Mouse (Mus musculus) kidney, postnatal 10 days (tissue): ENCODE measurements around the gene Srsf3.
"Not testable (repeated sequence)": the region's sequence is repeated elsewhere in the genome, so short reads cannot be mapped to it uniquely, and the experiment has no call there.

ENCODE experiments used
- DNase-seq: peaks from one replicate; pipeline ENCODE4 v3.0.0; 2021; ENCODE audit warnings: mixed read lengths

Srsf3 gene

DNA sequence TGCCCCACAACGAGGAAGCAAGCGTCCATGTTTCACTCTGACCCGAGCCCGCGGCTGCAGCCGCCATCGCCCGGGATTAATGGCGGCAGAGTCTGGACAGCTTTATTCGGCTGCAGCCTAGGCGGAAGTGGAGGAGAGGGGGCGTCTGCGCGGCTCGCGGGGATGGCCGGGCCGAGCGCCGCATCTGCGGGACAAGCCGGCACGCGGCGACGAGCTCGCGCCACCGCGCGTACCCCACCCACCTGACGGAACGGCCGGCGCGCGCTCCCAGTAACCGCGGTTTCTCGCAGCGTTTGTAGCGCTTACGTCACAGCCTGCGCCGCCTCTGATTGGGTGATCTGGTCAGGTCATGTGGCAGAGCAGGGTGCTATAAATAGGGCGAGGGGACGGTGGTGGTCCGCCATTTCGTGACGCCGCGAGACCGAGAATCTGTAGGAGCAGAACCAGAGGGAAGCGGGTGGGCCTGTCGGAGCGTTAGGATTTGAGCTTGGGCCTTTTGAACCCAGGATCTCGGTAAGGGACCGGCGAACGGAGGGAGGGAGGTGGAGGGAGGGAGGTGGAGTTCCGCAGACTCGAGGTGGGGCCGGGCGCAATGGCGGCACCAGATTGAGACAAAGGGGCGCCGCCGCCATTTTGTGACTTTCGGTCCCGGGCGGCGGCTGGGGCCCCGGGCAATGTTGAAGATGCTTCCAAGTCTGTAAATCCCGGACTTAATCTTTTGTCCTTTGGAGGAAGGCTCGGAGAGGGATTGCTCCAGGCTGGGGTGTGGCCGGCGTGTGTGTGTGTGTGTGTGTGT is at the start of gene Srsf3:
Srsf3 (plus strand) TSS at position 355 of the 796 bp plus-strand sequence.
- peak; percentile 100 for DNase-seq

DNA sequence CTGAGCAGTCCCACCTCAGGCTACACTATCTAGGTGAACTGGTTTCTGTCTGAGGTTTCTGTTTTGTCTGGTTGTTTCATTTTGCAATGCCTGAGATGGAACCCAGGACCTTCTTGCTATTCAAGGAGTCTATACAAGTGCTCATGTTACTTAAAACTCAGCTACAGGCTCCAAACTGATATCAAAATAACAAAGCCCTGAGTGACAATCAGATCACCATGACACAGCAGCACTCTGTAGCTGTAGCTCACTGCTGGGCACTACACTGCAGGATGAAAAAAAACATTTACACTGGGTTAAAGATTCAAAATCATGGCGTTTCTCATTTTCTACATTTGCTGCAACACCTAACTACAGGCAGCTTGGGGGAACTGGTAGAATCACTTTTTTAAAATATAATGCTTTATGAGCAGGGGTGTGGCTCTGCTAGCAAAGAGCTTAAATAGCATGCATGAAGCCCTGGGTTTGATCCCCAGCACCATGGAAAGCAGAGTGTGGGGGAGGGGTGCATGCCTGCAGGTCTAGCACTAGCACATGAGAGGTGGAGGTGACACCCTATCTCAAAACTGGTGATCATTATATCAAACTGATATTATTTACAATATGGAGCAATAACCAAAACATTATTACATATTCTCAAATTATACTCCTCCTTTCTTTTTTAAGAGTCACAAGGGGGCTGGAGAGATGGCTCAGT is 47.6 kb upstream of the Srsf3 start:
- no peak for DNase-seq

DNA sequence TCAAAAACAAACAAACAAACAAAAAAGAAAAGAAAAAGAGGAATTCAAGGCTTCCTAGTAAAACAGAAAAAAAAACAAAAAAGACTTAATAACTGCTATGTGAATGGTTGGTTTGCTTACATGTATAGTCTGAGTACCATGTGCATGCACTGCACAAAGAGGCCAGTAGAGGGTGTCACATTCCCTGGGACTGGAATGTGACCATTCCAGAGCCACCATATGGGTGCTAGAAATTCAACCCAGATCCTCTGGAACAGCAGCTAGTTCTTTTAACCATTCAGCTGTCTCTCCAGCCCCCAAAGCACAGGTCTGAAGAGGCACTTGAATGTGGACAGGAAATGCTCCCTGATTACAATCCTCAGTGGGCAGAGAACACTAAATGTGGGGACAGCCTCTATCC is 45.6 kb upstream of the Srsf3 start:
- peak; percentile 48 for DNase-seq

DNA sequence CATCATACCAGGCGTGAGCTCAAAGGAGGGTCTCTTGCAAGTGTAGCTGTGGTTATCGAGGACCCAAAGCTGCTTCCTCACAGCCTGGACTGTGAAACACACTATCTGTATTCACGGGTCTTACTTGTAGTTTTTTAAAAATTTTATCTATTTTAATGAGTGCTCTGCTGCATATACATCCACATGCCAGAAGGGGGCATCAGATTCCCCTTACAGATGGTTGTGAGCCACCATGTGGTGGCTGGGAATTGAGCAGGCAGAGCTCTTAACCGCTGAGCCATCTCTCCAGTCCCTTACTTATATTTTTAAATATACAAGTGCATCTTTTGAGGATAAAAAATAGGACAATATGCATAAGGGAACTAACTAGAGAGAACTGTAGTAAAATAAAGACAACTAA is 44.7 kb upstream of the Srsf3 start:
- peak; percentile 61 for DNase-seq

DNA sequence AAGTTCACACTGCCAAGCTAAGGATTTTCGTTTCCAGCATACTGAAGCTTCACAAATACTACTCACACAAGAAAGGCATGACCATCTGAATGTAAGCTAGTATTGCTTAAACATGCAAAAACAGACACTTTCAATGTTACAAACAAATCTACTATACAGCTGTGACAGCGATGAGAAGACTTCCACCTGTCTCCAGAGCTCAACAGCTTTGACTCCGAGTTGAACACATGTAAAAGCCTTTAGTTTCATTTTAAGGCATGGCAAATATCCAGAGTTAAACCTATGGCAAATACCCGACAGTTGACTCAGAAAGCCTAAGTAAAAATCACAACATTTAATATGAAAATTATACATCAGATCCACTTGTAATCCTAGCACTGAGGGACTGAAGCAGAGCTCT is 44.1 kb upstream of the Srsf3 start:
- DNase-seq: no peak

DNA sequence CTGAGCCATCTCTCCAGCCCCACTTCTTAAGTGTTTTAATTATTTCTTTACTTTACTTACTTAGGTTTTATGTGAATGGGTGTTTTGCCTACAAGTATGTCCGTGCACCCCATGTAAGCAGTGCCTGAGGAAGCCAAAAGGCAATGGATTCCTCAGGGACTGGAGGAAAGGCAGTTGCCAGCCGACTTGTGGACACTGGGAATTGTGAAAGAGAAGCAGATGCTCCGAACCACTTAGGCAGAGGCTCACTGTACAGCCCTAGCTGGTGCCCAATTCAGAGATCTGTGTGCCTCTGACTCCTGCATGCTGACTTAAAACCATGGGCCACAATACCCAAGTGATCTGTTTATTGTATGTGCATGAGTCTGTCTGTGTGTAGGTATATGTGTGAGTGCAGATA is 43.4 kb upstream of the Srsf3 start:
- no peak for DNase-seq

DNA sequence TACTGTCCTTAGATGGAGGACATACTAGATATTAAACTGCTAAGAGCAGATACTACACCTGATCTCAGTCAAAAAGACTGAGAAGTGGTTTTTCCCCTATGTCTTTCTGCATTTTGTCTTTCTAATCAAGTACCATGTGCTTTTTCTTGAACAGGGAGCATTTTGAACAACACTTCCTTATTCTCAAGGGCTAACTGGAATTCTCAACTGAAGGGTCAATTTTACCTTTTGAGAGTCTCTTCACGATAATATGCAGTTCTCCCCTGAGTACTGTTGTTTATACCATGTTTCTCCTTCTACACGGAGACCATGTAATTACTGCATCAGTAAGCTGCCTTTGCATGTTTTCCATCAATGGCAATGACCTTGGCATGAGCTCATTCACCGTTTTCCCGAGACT is 42.4 kb upstream of the Srsf3 start:
- DNase-seq: no peak

DNA sequence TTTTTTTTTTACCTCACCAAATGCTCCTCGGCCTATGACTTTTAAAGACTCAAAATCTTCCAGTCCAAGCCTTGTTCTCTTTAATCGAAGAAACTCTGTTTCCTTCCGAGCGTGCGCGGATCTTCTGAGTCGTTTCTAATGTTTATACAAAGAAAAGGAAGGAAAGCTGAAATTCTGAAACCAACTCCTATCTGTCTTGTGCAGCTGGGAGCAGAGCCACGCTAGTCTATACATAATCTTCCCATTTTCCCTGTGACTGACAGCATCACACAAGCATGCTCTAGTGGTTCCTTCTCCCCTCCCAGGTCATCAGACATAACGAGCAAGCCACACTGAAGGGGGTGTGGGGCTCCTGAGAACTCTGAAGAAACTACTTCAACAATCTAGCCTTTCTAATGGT is 41.1 kb upstream of the Srsf3 start:
- DNase-seq: no peak

DNA sequence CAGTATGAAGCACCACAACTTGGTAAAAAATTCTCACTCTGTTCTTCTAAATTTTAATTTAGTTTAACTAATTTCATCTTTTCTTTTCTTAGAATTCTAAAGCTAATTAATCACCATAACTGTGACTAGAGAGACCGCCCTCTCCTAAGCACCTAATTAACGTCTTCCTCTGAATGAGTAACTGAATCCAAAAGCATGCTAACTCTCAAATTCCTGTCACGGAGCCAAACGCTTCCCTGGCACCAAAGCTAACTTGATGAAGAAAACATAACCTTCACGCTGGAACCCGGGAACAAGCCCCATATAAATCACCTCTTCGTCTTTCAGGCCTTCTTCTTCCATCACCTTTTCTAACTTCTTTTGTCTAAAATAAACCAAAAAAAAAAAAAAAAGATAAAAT is 40.3 kb upstream of the Srsf3 start:
- peak; percentile 73 for DNase-seq

DNA sequence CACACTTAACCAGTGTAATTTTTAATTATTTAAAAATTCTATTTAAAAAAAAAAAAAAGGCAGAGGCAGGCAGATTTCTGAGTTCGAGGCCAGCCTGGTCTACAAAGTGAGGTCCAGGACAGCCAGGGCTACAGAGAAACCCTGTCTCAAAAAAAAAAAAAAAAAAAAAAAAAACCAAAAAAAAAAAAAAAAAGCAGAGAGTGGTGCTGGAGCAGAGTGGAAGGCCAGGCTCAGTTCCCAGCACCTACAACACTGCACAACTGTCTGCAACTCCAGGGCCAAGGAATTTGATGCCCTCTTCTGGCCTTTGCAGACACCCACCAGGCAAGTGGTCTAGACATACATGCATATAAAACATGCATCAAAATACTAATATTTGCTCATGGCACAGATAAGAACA is 39.4 kb upstream of the Srsf3 start:
- not testable (repeated sequence) for DNase-seq

DNA sequence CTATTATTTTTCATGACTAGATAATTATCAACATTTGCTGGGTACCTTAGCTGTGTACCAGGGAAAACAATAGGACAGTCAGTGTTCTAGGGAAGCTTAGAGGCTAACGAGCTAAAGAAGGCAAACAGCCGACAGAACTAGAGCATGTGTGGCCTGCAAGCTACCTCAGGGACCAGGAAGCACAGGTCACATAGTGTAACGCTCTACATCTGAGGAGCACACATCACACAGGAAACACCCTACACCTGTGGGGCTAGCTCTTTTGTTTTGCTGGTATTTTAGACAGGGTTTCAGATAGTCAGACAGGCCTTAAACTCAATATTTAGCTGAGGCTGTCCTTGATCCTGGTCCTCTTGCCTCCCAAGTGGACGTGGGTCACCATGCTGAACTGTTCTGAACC is 37.8 kb upstream of the Srsf3 start:
- DNase-seq: no peak

DNA sequence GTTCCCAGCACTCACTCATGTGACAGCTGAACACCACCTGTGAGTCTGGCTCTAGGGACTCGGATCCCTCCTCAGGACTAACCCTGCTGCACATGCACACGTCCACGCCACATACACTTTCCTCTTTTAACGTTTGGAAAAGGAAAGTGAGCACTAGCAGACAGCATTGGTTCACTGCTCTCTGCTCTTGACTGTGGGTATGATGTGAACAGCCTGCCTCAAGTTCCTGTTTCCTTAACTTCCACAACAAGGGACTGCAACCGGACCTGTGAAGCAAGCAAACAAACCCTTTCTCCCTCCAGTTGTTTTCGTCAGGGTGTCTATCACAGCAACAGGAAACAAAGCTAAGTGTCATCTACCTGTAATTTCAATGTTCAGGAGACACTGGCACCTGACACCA is 32.0 kb upstream of the Srsf3 start:
- no peak for DNase-seq

DNA sequence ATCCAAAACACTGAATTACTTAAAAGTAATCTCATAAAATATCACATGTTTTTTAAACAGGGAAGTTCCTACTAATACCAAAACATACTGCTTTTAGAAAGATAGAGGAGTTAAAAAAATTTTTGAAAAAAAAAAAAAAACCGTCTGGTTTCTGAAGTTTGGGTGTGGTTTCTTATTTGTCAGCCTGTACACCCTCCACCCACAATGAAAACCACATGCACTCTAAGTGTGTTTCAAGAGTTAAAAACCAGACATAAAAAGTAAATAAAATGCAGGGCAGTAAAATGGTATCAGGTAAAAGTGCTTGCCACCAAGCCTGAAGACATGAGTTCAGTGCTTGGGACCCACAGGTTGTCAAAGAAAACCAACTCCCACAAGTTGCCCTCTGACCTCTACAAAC is 28.7 kb upstream of the Srsf3 start:
- DNase-seq: no peak

DNA sequence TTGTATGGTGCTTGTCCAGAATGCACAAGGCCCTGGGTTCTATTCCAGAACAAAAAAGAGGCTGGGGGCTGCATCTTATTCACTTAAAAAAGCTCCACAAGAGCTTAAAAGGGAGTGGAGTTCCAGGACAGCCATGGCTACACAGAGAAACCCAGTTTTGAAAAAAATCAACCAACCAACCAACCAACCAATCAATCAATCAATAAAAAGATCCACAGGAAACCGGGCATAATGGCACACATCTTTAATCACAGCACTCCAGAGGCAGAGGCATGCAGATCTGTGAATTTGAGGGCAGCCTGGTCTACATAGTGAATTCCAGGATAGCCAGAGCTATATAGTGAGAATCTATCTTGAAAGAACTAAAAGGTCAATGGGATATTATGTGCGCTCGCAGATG is 27.4 kb upstream of the Srsf3 start:
- no peak for DNase-seq

DNA sequence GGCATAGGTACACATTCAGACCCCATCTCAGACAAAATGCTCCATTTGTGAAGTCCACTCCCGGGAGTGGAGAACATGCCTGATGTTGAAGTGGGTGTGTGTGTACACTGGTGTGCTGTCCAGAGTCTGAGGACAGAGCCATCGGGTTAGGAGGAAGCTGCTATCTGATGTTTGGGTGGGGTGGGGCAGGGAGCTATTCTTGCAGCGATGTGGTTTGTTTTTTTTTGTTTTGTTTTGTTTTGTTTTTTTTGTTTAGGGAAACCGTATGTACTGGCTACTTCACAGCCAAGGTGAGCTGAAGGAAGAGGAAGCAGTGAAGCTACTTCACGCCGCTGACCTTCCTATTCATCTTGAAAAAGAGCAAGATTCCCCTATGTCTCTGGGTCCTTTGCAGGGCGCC is 25.6 kb upstream of the Srsf3 start:
- no peak for DNase-seq

DNA sequence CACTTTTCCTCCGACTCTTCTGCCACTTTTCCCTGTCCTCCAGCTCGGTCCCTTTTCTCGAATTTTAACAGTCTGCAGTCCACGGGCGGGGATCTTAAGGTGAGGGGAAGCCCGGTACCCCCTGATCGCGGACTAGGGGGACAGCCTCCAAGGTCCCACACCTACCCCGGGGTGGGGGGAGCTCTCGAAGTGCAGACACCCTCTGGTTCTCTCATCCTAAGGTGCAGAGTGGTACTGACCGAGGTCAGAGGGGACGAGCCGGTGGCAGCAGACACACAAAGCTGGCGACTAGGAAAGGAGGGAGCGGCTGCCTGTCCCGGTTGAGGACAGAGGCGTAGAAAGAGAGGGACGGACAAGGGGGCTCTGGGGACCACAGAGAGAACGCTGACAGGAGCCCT is 25.2 kb upstream of the Srsf3 start:
- DNase-seq: no peak

DNA sequence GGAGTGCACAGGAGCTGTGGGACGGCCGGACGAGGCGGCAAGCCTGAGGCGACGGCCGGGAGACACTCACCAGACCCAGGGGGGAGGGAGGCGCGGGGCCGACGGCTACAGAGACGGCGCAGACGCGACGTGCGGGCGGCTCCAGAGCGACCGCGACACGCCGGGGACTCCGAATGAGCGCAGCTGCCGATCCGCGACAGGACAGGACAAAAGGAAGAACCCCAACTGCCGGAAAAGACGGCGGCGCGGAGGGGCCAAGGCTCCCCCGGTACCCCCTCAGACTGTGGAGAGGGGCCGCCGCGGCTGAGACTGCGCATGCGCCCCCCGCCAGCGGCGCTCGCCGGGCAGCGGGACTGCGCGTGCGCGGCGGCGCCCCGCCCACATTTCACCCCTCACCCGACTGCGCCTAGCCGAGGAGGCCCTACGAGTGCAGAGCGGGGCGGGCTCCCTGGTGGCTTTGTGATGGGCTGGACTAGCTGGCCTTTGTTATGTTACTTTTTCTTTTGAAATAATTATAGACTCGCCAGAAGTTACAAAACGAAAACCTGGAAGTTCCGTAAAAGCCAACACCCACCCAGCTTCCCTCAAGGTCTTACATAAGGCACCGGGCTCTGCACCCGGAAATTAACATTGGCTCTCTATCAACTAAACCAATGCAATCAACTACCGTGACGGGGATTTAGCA is 24.6 kb upstream of the Srsf3 start, which contains the start of gene Stk38:
Stk38 (minus strand) TSS at position 355 of the 685 bp plus-strand sequence.
- peak; percentile 94 for DNase-seq

DNA sequence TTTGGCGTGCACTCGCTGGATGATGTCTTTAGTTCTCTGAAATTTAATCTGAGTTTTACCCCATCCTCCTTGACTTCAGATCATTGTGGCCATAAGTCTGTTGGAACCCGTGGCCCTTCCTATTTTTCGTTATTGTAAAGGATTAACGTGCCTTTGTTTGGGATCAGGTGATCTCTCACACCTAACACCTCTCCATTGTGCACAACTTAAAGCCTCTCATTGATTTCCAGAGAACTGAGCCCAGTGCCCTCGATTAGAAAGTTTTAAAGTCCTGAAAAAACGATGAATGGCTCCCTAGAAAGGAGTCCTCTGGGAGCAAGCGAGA is 24.1 kb upstream of the Srsf3 start:
- DNase-seq: no peak

DNA sequence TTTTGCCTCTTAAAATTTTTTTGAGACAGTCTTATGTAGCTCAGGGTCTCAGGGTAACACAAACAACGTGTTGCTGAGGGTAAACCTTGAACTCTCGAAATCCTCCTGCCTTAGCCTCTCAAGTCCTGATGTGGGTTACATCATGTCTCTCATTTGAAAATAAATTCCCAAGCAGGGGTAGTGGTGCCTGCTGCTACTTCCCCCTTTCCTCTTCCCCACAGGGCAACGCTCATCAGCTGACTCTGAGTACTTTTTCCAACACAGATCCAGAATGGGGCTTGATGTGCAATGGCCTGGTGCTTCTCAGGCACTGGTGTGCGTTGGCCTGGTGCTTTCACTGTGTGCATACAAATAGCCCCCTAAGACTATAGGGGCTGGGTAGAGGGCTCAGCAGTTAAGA is 23.2 kb upstream of the Srsf3 start:
- no peak for DNase-seq

DNA sequence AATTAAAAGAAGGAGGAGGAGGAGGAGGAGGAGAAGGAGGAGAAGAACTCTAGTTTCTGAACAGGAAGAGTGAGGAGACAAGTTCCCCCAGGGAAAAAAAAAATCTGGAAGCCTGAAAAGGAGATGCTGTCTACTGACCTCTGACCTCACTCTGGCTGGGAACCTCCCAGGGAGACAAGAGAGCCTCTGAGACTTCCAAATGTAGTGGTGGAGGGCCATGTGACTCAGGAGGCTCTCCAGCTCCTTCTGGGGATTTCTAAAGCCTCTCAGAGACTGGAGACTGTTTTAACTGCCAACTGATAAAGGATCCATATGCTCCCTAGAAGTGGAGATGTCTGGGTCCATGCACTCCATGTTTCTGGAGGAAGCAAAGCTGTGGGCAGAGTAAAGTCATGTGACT is 18.2 kb upstream of the Srsf3 start:
- DNase-seq: peak; percentile 41

DNA sequence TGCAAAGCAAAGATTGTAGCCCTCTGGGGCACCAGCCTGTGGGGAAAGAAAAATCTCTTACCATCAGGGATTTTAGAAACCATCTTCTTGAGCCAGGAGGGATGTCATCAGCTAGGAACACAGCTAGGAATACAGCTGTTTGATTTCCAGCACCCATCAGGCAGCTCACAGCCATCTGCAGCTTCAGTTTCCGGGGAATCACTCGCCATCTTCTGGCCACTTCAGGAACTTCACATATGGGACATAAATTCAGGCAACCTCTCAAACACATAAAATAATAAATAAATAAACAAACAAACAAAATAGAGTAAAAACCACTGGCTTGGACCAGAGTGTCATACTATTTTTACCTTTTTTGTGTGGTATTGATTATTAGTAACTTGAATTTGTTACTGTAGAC is 16.8 kb upstream of the Srsf3 start:
- peak; percentile 59 for DNase-seq

DNA sequence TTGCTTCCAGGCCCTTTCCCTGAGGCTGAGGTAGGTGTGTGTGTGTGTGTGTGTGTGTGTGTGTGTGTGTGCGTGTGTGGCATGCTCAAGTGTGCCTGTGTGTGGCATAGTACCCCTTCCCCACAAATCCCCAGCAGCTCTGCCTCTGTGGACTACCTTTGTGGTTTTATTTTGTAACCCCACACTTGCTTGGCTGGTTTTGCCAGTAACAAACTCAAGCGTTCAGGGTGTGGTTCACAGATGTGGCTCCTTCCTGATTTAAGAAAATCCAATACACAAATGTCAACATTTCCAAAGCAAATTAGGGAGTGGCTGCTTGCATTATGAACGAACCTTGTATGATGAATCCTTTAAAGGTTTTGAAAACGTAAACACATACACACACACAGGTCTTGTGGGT is 15.7 kb upstream of the Srsf3 start:
- DNase-seq: no peak

DNA sequence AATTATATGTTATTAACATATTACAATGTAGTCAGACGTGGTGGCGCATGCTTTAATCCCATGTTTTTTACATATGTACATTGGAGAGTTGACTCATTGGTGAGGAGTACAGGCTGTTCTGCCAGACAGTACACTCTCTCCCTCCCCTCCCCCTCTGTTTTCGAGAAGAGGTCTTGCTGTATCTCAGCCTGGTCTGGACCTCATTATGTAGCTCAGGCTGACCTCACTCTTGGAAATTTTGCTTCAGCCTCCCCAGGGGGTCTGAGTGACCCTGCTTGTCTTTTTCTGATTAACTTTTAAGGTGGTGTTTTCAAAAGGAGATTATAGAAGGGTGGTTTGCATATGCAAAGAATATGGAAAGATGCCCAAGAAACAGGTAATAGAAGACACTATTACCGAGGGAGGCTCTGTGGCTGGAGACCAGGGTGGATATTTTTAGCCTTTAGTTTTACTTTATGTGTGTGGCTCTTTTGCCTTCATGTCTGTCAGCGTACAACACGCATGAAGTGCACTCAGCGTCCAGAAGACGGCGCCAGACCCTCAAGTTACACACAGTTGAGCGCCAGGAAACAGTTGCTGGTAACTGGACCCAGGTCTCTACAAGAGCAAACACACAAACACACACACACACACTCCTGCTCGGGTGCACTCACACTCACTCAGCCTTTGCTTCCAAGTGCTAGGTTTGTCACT is 14.0 kb upstream of the Srsf3 start:
- DNase-seq: peak; percentile 30

DNA sequence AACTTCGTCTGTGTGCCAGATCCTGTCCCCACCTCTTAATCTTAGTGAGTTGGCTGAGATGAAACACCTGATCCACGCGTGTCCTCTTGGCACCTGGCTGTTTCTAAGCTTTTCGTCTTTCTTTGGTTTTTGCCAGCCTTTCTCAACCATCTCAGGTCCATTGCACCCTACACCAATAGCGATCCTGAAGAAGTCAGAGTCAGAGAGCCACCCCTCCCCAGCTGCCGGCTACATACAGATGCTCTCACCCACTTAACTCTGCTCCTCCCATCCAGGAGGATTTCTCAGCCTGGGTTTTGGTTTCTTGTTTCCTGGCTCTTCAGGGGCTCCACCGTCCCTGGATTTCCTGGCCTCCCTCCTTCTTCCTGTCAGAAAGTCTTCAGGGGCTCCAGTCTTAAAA is 13.0 kb upstream of the Srsf3 start:
- DNase-seq: no peak
